Mouse (Mus musculus): ENCODE measurements around the gene Hist1h3g.

DNA sequence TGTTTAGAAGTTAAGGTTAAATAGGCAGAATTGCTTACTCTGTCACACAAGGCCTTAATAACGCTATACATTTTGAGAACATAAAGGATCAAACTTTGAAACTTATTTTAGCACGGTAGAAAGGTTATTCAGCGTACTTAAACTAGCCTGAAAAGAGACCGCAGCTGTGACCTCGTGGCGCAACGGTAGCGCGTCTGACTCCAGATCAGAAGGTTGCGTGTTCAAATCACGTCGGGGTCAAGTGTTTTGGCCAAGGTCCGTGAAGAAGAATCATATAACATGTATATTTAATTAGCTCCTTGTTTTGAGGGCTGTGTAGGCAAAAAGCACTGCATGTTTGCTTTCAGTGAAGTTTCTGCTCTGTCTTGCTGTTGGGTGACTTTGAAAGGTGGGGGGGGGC, 28.9 kb upstream of the Hist1h3g start:
- TF ChIP-seq KAT2A (conservative IDR thresholded peaks at IDR 0.05; ENCODE audit: low read depth, low read length): no peak
- no peak for TF ChIP-seq GABPA (IDR thresholded peaks at IDR 0.05; ENCODE audit: low read depth, low read length)
- TF ChIP-seq ZKSCAN1 (IDR thresholded peaks at IDR 0.05; ENCODE audit: low read depth, low read length): no peak
- no peak for TF ChIP-seq EP300 (IDR thresholded peaks at IDR 0.05; ENCODE audit: low read depth in 1 of 2, low read length in 2 of 2)
- TF ChIP-seq MAFK (IDR thresholded peaks at IDR 0.05; ENCODE audit: borderline replicate concordance, low read depth, low read length): no peak

Measured in MEL (cell line).